Mouse (Mus musculus) limb, embryonic 13.5 days (tissue): ENCODE data around the gene Gm17535. TPM values are rescaled to one million over a fixed set of nuclear protein-coding genes. Genes with fewer than 3 reads are reported as not detected.
A peak's percentile ranks its signal among the peaks of the same experiment; 100 is the strongest.
"Not testable (repeated sequence)": the region's sequence is repeated elsewhere in the genome, so short reads cannot be mapped to it uniquely, and the experiment has no call there.

Source experiments
- ATAC-seq: fragments of 200-750 bp; cut with Nextera tagmentation; 2 replicates; pipeline ENCODE4 v1.8.0; 2017; ENCODE audit warnings: low read depth, moderate number of reproducible peaks, moderate TSS enrichment; ENCODE audit not compliant: low FRiP score
- H3K27ac ChIP-seq: fragments of 300-500 bp; sonication (generic); 2 replicates; pipeline ENCODE4 v1.5.1; 2015; ENCODE audit warnings: inconsistent platforms, mild to moderate bottlenecking, moderate library complexity
- H3K27me3 ChIP-seq: fragments of 300-500 bp; sonication (generic); 2 replicates; pipeline ENCODE4 v1.6.1; 2015; ENCODE audit warnings: mild to moderate bottlenecking, inconsistent platforms
- H3K36me3 ChIP-seq: fragments of 300-500 bp; sonication (generic); 2 replicates; pipeline ENCODE4 v1.6.1; 2015; ENCODE audit warnings: inconsistent platforms, mild to moderate bottlenecking, moderate library complexity
- H3K4me1 ChIP-seq: fragments of 300-500 bp; sonication (generic); 2 replicates; pipeline ENCODE4 v1.6.1; 2015; ENCODE audit warnings: inconsistent platforms
- H3K4me2 ChIP-seq: fragments of 300-500 bp; sonication (generic); replicated peaks from 2 replicates; pipeline ENCODE4 v1.6.1; 2015; ENCODE audit warnings: inconsistent platforms, mild to moderate bottlenecking, moderate library complexity
- H3K4me3 ChIP-seq: fragments of 300-500 bp; sonication (generic); 2 replicates; pipeline ENCODE4 v1.5.1; 2015; ENCODE audit warnings: moderate library complexity, mild to moderate bottlenecking, inconsistent platforms
- H3K9ac ChIP-seq: fragments of 300-500 bp; sonication (generic); 2 replicates; pipeline ENCODE4 v1.6.1; 2015; ENCODE audit warnings: mild to moderate bottlenecking, inconsistent platforms
- H3K9me3 ChIP-seq: fragments of 300-500 bp; sonication (generic); 2 replicates; pipeline ENCODE4 v1.6.1; 2016; ENCODE audit warnings: inconsistent platforms
- WGBS: fragments of 180-500 bp; shearing (Covaris S2); methylation state at CpG from one replicate; pipeline ENCODE4 v1.1.7; 2015; 5-methylcytosine and 5-hydroxymethylcytosine counted together
- microRNA-seq: library from miRNA; unstranded; fragments of <30 nt; microRNA quantifications from one replicate; pipeline ENCODE4, GENCODE M21; 2016
- polyA plus RNA-seq: library from polyadenylated mRNA; unstranded; fragments of >200 nt; fragmentation: Nextera tagmentation; extraction: Ambion mirVana; gene quantifications from 2 replicates; pipeline ENCODE4 v1.2.1, GENCODE M21; 2015

The Gm17535 gene
- polyA plus RNA-seq, 1 experiment from 2014 or later: not detected

- not testable (repeated sequence) for H3K9ac ChIP-seq, H3K27me3 ChIP-seq, H3K27ac ChIP-seq, H3K36me3 ChIP-seq, ATAC-seq, H3K4me3 ChIP-seq, H3K4me2 ChIP-seq, H3K9me3 ChIP-seq, H3K4me1 ChIP-seq
- 70% methylated on average over 9 of the region's 9 CpGs for WGBS
Observed at GRCm38 (mm10) chr9:3027200-3027599, 7.2 kb upstream of the Gm17535 start.

GRCm38 (mm10) chr9:3029276-3030000 is 5.0 kb upstream of the Gm17535 start:
- not testable (repeated sequence) for ATAC-seq
- 64% methylated on average over 14 of the region's 16 CpGs for WGBS

GRCm38 (mm10) chr9:3030677-3031318 is 3.6 kb upstream of the Gm17535 start:
- WGBS: 61% methylated on average over 2 of the region's 10 CpGs
- not testable (repeated sequence) for H3K9ac ChIP-seq, H3K36me3 ChIP-seq, H3K4me1 ChIP-seq, H3K27ac ChIP-seq, H3K27me3 ChIP-seq, H3K4me2 ChIP-seq, H3K4me3 ChIP-seq, H3K9me3 ChIP-seq
- ATAC-seq: 0 out of 2 replicates have a peak, but pooled peaks have one; percentile 46

More at GRCm38 (mm10) chr9:3029276-3030000, 5.0 kb upstream of the Gm17535 start:
- not testable (repeated sequence) for H3K36me3 ChIP-seq, H3K4me1 ChIP-seq, H3K27me3 ChIP-seq, H3K4me3 ChIP-seq, H3K9me3 ChIP-seq, H3K27ac ChIP-seq, H3K4me2 ChIP-seq, H3K9ac ChIP-seq

GRCm38 (mm10) chr9:3036577-3036976 is 2.2 kb downstream of the Gm17535 start, which contains the start of gene Gm10715:
Gm10715 (plus strand) TSS chr9:3036877.
- H3K27me3 ChIP-seq, H3K4me1 ChIP-seq, H3K9ac ChIP-seq, H3K36me3 ChIP-seq, H3K4me3 ChIP-seq, H3K4me2 ChIP-seq, H3K9me3 ChIP-seq, ATAC-seq, H3K27ac ChIP-seq: not testable (repeated sequence)
- 76% methylated on average over 8 of the region's 8 CpGs for WGBS

GRCm38 (mm10) chr9:3038161-3038560 is 3.8 kb downstream of the Gm17535 start:
- H3K9me3 ChIP-seq, H3K27ac ChIP-seq, ATAC-seq, H3K4me3 ChIP-seq, H3K9ac ChIP-seq, H3K27me3 ChIP-seq, H3K4me2 ChIP-seq, H3K4me1 ChIP-seq, H3K36me3 ChIP-seq: not testable (repeated sequence)
- WGBS: 72% methylated on average over 4 of the region's 4 CpGs

Small RNA genes lying within 50 kb of the gene (microRNA-seq; reads per million reads assigned to microRNA genes)
- gene Mir101c: not detected

Other genes starting within 250 kb of the Gm17535 start
- gene Gm10722, start 33.7 kb upstream of the Gm17535 start, polyA plus RNA-seq: not detected in 2 replicates
- not detected in 2 replicates for gene Gm11168, start 31.3 kb upstream of the Gm17535 start, polyA plus RNA-seq
- 0.31 TPM in 1 of 2 replicates, not detected in the other for gene Gm10721, start 21.5 kb upstream of the Gm17535 start, polyA plus RNA-seq
- gene Gm10720, start 18.9 kb upstream of the Gm17535 start, polyA plus RNA-seq: not detected in 2 replicates
- gene Gm10719, start 17.2 kb upstream of the Gm17535 start, polyA plus RNA-seq: not detected in 2 replicates
- gene Gm10718, start 11.1 kb upstream of the Gm17535 start, polyA plus RNA-seq: 0.47 TPM in 1 of 2 replicates, not detected in the other
- not detected in 2 replicates for gene Gm10717, start 9.2 kb upstream of the Gm17535 start, polyA plus RNA-seq
- gene Gm10715, start 2.3 kb downstream of the Gm17535 start, polyA plus RNA-seq: not detected in 2 replicates